Mouse (Mus musculus): ENCODE measurements around the gene Thop1. TPM values are rescaled to one million over a fixed set of nuclear protein-coding genes. Genes with fewer than 3 reads are reported as not detected.

The Thop1 gene
- polyA plus RNA-seq, 1 experiment from 2014 or later: 55.8 TPM

- no peaks in the 10 kb centered on the region for H3K27me3 ChIP-seq
- peaks cover 15% of the 10 kb centered on the region for H3K36me3 ChIP-seq (ENCODE audit: poor library complexity, severe bottlenecking)
- no peaks in the 10 kb centered on the region for H3K9me3 ChIP-seq (replicated peaks)
- H3K27ac ChIP-seq: no peak overlapping the region
- no peak overlapping the region for H3K4me2 ChIP-seq
- H3K4me1 ChIP-seq: peaks cover 14% of the 10 kb centered on the region
- H3K4me3 ChIP-seq: no peak overlapping the region
- no peak overlapping the region for H3K9ac ChIP-seq
- 58% methylated on average over 2 of the region's 2 CpGs for WGBS
- no peak for ATAC-seq
Measured at GRCm38 (mm10) chr10:81087021-81087420, 17.2 kb downstream of the Thop1 start.

- H3K9ac ChIP-seq: peak overlapping the region; percentile 45; the same call in 1 of the 2 replicates
- ATAC-seq: peak; percentile 61; the same call in 1 of the 2 replicates
- H3K4me3 ChIP-seq: no peak overlapping the region
- H3K4me2 ChIP-seq: no peak overlapping the region
- 47% methylated on average over 2 of the region's 2 CpGs for WGBS
- peaks cover 5% of the 10 kb centered on the region; the same call in 1 of the 2 replicates for H3K27me3 ChIP-seq
- H3K27ac ChIP-seq: no peak overlapping the region
- H3K9me3 ChIP-seq (replicated peaks): no peaks in the 10 kb centered on the region
- no peaks in the 10 kb centered on the region for H3K36me3 ChIP-seq (ENCODE audit: poor library complexity, severe bottlenecking)
- H3K4me1 ChIP-seq: peaks cover 14% of the 10 kb centered on the region
Measured at GRCm38 (mm10) chr10:81089216-81089615, 19.4 kb downstream of the Thop1 start.

- Histone ChIP-seq H3K4me1 (peaks cover 14% of the 10 kb centered on the region), H3K4me2 (no peak overlapping the region), H3K9ac (no peak overlapping the region), H3K4me3 (no peak overlapping the region), H3K36me3 (ENCODE audit: poor library complexity, severe bottlenecking) (no peaks in the 10 kb centered on the region), H3K27me3 (peaks cover 5% of the 10 kb centered on the region; the same call in 1 of the 2 replicates), H3K9me3 (replicated peaks) (no peaks in the 10 kb centered on the region), H3K27ac (no peak overlapping the region)
- ATAC-seq: no peak
- 78% methylated on average over 7 of the region's 7 CpGs for WGBS
Measured at GRCm38 (mm10) chr10:81090621-81091020, 20.8 kb downstream of the Thop1 start.

GRCm38 (mm10) chr10:81092465-81093250, 22.8 kb downstream of the Thop1 start:
- 59% methylated on average over 22 of the region's 22 CpGs for WGBS

GRCm38 (mm10) chr10:81094931-81095678, 25.3 kb downstream of the Thop1 start:
- Histone ChIP-seq H3K27ac (no peak overlapping the region), H3K36me3 (ENCODE audit: poor library complexity, severe bottlenecking) (no peaks in the 10 kb centered on the region), H3K27me3 (peaks cover 5% of the 10 kb centered on the region; the same call in 1 of the 2 replicates), H3K4me3 (no peak overlapping the region), H3K4me2 (no peak overlapping the region), H3K9me3 (replicated peaks) (peaks cover 4% of the 10 kb centered on the region; the same call in 1 of the 2 replicates), H3K9ac (no peak overlapping the region), H3K4me1 (no peaks in the 10 kb centered on the region)
- 65% methylated on average over 9 of the region's 9 CpGs for WGBS
- ATAC-seq: no peak

More at GRCm38 (mm10) chr10:81092465-81093250, 22.8 kb downstream of the Thop1 start:
- H3K4me1 ChIP-seq: peaks cover 14% of the 10 kb centered on the region
- no peak overlapping the region for H3K27ac ChIP-seq
- no peak for ATAC-seq
- no peak overlapping the region for H3K9ac ChIP-seq
- H3K9me3 ChIP-seq (replicated peaks): peaks cover 4% of the 10 kb centered on the region; the same call in 1 of the 2 replicates
- H3K36me3 ChIP-seq (ENCODE audit: poor library complexity, severe bottlenecking): no peaks in the 10 kb centered on the region
- no peak overlapping the region for H3K4me3 ChIP-seq
- no peak overlapping the region for H3K4me2 ChIP-seq
- H3K27me3 ChIP-seq: peaks cover 5% of the 10 kb centered on the region; the same call in 1 of the 2 replicates

- peak; percentile 96 for ATAC-seq
- H3K4me2 ChIP-seq: peak within 1 kb of the TSS; percentile 66
- no peaks in the 10 kb centered on the region for H3K9me3 ChIP-seq (replicated peaks)
- peaks cover 25% of the 10 kb centered on the region for H3K4me1 ChIP-seq
- peak within 1 kb of the TSS; percentile 97 for H3K9ac ChIP-seq
- H3K36me3 ChIP-seq (ENCODE audit: poor library complexity, severe bottlenecking): peaks cover 26% of the 10 kb centered on the region
- H3K27me3 ChIP-seq: no peaks in the 10 kb centered on the region
- H3K27ac ChIP-seq: peak within 1 kb of the TSS; percentile 99
- under 1% methylated on average over 56 of the region's 56 CpGs for WGBS
- peak within 1 kb of the TSS; percentile 84 for H3K4me3 ChIP-seq
Measured at GRCm38 (mm10) chr10:81105565-81106112, 35.8 kb downstream of the Thop1 start, which contains the start of gene Map2k2. Map2k2 (plus strand) TSS chr10:81105915.

- ATAC-seq: peak; percentile 88
- Histone ChIP-seq H3K9me3 (replicated peaks) (no peaks in the 10 kb centered on the region), H3K27ac (peak overlapping the region; percentile 99), H3K36me3 (ENCODE audit: poor library complexity, severe bottlenecking) (peaks cover 32% of the 10 kb centered on the region), H3K4me1 (peaks cover 25% of the 10 kb centered on the region), H3K9ac (peak overlapping the region; percentile 97), H3K27me3 (no peaks in the 10 kb centered on the region), H3K4me2 (peak overlapping the region; percentile 66), H3K4me3 (peak overlapping the region; percentile 84)
- WGBS: 0% methylated on average over 35 of the region's 35 CpGs
Measured at GRCm38 (mm10) chr10:81106113-81106721, 36.4 kb downstream of the Thop1 start.

GRCm38 (mm10) chr10:81112946-81113345, 43.1 kb downstream of the Thop1 start:
- no peak overlapping the region for H3K9ac ChIP-seq
- peaks cover 94% of the 10 kb centered on the region for H3K36me3 ChIP-seq (ENCODE audit: poor library complexity, severe bottlenecking)
- no peak overlapping the region for H3K4me2 ChIP-seq
- H3K27me3 ChIP-seq: no peaks in the 10 kb centered on the region
- no peak for ATAC-seq
- H3K27ac ChIP-seq: no peak overlapping the region
- H3K4me1 ChIP-seq: 0 out of 2 replicates have a peak, but pooled peaks cover 2% of the 10 kb centered on the region
- no peak overlapping the region for H3K4me3 ChIP-seq
- 93% methylated on average over 6 of the region's 6 CpGs for WGBS
- no peaks in the 10 kb centered on the region for H3K9me3 ChIP-seq (replicated peaks)

GRCm38 (mm10) chr10:81119625-81120024, 49.8 kb downstream of the Thop1 start:
- no peaks in the 10 kb centered on the region for H3K9me3 ChIP-seq (replicated peaks)
- no peaks in the 10 kb centered on the region for H3K4me1 ChIP-seq
- WGBS: 95% methylated on average over 10 of the region's 10 CpGs
- no peak overlapping the region for H3K9ac ChIP-seq
- H3K27me3 ChIP-seq: no peaks in the 10 kb centered on the region
- H3K36me3 ChIP-seq (ENCODE audit: poor library complexity, severe bottlenecking): peaks cover 97% of the 10 kb centered on the region
- no peak overlapping the region for H3K4me3 ChIP-seq
- H3K27ac ChIP-seq: no peak overlapping the region
- H3K4me2 ChIP-seq: no peak overlapping the region
- no peak for ATAC-seq

- no peak overlapping the region for H3K4me3 ChIP-seq
- 91% methylated on average over 7 of the region's 7 CpGs for WGBS
- H3K27me3 ChIP-seq: no peaks in the 10 kb centered on the region
- H3K9me3 ChIP-seq (replicated peaks): no peaks in the 10 kb centered on the region
- H3K36me3 ChIP-seq (ENCODE audit: poor library complexity, severe bottlenecking): peaks cover 91% of the 10 kb centered on the region
- no peaks in the 10 kb centered on the region for H3K4me1 ChIP-seq
- ATAC-seq: no peak
- no peak overlapping the region for H3K9ac ChIP-seq
- no peak overlapping the region for H3K4me2 ChIP-seq
- no peak overlapping the region for H3K27ac ChIP-seq
Measured at GRCm38 (mm10) chr10:81120650-81121049, 50.8 kb downstream of the Thop1 start.

GRCm38 (mm10) chr10:81122889-81123288, 53.1 kb downstream of the Thop1 start:
- H3K9ac ChIP-seq: no peak overlapping the region
- no peak overlapping the region for H3K4me2 ChIP-seq
- H3K27me3 ChIP-seq: peaks cover 7% of the 10 kb centered on the region
- no peaks in the 10 kb centered on the region for H3K4me1 ChIP-seq
- H3K9me3 ChIP-seq (replicated peaks): no peaks in the 10 kb centered on the region
- H3K36me3 ChIP-seq (ENCODE audit: poor library complexity, severe bottlenecking): peaks cover 71% of the 10 kb centered on the region
- WGBS: 85% methylated on average over 2 of the region's 2 CpGs
- no peak overlapping the region for H3K27ac ChIP-seq
- no peak overlapping the region for H3K4me3 ChIP-seq
- ATAC-seq: no peak

Measured in forebrain, embryonic 13.5 days (tissue).